In the genomic region with DNA sequence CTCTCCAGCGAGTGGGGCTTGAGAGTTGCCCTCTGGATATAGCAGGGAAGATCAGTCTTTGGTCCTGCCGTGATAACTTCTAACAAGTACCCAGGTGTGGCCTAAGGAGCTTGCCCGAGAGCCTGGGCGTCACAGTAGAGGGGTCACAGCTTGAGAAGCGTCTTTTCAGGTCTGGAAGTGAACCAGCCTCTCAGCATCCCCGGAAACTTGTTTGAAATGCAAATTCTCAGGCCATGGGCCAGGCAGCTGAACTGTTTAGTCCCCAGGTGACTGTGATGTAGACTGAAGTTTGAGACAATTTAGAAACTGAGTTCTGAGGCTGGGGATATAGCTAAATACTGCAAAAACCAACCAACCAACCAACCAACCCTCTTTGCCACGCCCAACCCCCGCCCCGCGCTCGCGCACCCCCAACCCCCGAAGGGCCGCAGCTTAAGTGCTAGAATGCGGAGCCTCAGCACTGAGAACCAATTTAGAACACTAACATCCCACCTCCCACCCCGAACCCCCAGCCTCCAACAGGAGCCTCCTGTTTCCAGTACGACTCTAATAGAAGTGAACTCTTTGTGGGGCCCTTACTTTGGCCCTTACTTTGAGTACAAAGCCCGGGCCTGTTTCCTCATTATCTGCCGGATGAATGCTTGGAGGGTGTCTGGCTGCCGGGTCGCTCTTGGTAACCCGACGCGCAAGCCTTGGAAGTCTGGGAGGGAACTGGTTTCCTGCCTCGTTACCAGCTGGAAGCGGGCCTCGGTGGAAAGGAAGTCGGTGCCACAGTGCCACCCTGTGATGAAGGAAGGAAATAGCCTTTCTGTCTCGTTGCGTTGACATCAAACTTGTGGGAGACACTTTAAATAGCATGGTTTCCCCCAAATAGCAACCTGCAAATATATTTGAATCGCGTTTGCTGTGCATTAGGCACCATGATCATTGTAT, we compare ENCODE assay signal across 8 mouse cellular contexts.
A peak's percentile ranks its signal among the peaks of the same experiment; 100 is the strongest.
DNase-seq lines count a peak whose midpoint lies in the region; ATAC-seq and TF ChIP-seq lines count a peak whose summit lies in the region.

No protein-coding gene starts in this region.

- peaks cover 73% of the 10 kb centered on the region for H3K4me1 ChIP-seq in E14TG2a.4 (replicated peaks; ENCODE audit: low read depth, low read length)
- peaks cover 7% of the 10 kb centered on the region; the same call in 1 of the 2 replicates for H3K4me1 ChIP-seq in forebrain, embryonic 12.5 days
- H3K4me1 ChIP-seq in heart, embryonic 16.5 days (ENCODE audit: control insufficient read depth, insufficient read depth, low read length), result peaks cover 8% of the 10 kb centered on the region
- H3K4me1 ChIP-seq in liver, embryonic 13.5 days (replicated peaks), result 0 out of 2 replicates have a peak, but pooled peaks cover 3% of the 10 kb centered on the region
- peaks cover 4% of the 10 kb centered on the region; the same call in 1 of the 2 replicates for H3K4me1 ChIP-seq in neural tube, embryonic 11.5 days (ENCODE audit: control insufficient read depth, insufficient read depth, low read length)
- H3K4me1 ChIP-seq in testis, adult 2 months (ENCODE audit: control insufficient read depth, insufficient read depth, low read length), result peaks cover 12% of the 10 kb centered on the region

- DNase-seq in c-Kit-negative CD71-positive TER-119-positive erythroid progenitor cells, embryonic 14.5 days (ENCODE audit: low read depth, low spot score), result peak; percentile 13
- DNase-seq in kidney, postnatal 25 days, result peak; percentile 80 to 83
- DNase-seq in liver, embryonic 13.5 days, result peak; percentile 44
- DNase-seq in neural tube, embryonic 11.5 days (ENCODE audit: low spot score), result peak; percentile 87

- H3K4me2 ChIP-seq in forebrain, embryonic 12.5 days, result peak overlapping the region; percentile 56
- H3K4me2 ChIP-seq in heart, embryonic 16.5 days (ENCODE audit: low read depth, low read length), result peak overlapping the region; percentile 71
- H3K4me2 ChIP-seq in liver, embryonic 13.5 days, result peak overlapping the region; percentile 65
- H3K4me2 ChIP-seq in neural tube, embryonic 11.5 days (ENCODE audit: low read depth), result peak overlapping the region; percentile 51

- peak; percentile 91 for ATAC-seq in forebrain, embryonic 12.5 days (ENCODE audit: low FRiP score)
- ATAC-seq in heart, embryonic 16.5 days (replicated peaks; ENCODE audit: extremely low read depth, insufficient read depth, low FRiP score), result peak; percentile 76
- ATAC-seq in liver, embryonic 13.5 days (ENCODE audit: low read depth), result peak; percentile 50; the same call in 1 of the 2 replicates
- ATAC-seq in neural tube, embryonic 11.5 days (ENCODE audit: insufficient read depth, low FRiP score, low TSS enrichment), result peak; percentile 90

- H3K9ac ChIP-seq in forebrain, embryonic 12.5 days, result 0 out of 2 replicates have a peak overlapping the region, but pooled peaks have one; percentile 3
- peak overlapping the region; percentile 64 for H3K9ac ChIP-seq in heart, embryonic 16.5 days (ENCODE audit: low read length)
- no peak overlapping the region for H3K9ac ChIP-seq in liver, embryonic 13.5 days
- H3K9ac ChIP-seq in neural tube, embryonic 11.5 days (ENCODE audit: low read length), result peak overlapping the region; percentile 43

- no peaks in the 10 kb centered on the region for H3K27me3 ChIP-seq in E14TG2a.4 (ENCODE audit: insufficient read depth, low read length)
- H3K27me3 ChIP-seq in forebrain, embryonic 12.5 days, result 0 out of 2 replicates have a peak, but pooled peaks cover 7% of the 10 kb centered on the region
- H3K27me3 ChIP-seq in heart, embryonic 16.5 days (ENCODE audit: control insufficient read depth, insufficient read depth, low read length), result no peaks in the 10 kb centered on the region
- no peaks in the 10 kb centered on the region for H3K27me3 ChIP-seq in liver, embryonic 13.5 days
- H3K27me3 ChIP-seq in neural tube, embryonic 11.5 days (ENCODE audit: control insufficient read depth, insufficient read depth, low read length), result no peaks in the 10 kb centered on the region
- no peaks in the 10 kb centered on the region for H3K27me3 ChIP-seq in testis, adult 2 months (ENCODE audit: control insufficient read depth, insufficient read depth, low read length)

- no peaks in the 10 kb centered on the region for H3K36me3 ChIP-seq in E14TG2a.4 (ENCODE audit: insufficient read depth, low read length)
- no peaks in the 10 kb centered on the region for H3K36me3 ChIP-seq in forebrain, embryonic 12.5 days (replicated peaks)
- no peaks in the 10 kb centered on the region for H3K36me3 ChIP-seq in heart, embryonic 16.5 days (ENCODE audit: control insufficient read depth, insufficient read depth)
- H3K36me3 ChIP-seq in liver, embryonic 13.5 days, result no peaks in the 10 kb centered on the region
- no peaks in the 10 kb centered on the region for H3K36me3 ChIP-seq in neural tube, embryonic 11.5 days (ENCODE audit: control insufficient read depth, insufficient read depth, low read length)
- no peaks in the 10 kb centered on the region for H3K36me3 ChIP-seq in testis, adult 2 months (ENCODE audit: control insufficient read depth, insufficient read depth, low read length)

- peak overlapping the region; percentile 64 for H3K4me3 ChIP-seq in E14TG2a.4 (replicated peaks; ENCODE audit: low read length)
- peak overlapping the region; percentile 30 for H3K4me3 ChIP-seq in forebrain, embryonic 12.5 days (replicated peaks)
- peak overlapping the region; percentile 48 for H3K4me3 ChIP-seq in heart, embryonic 16.5 days (ENCODE audit: low read length)
- H3K4me3 ChIP-seq in liver, embryonic 13.5 days (replicated peaks), result peak overlapping the region; percentile 49
- peak overlapping the region; percentile 24 for H3K4me3 ChIP-seq in neural tube, embryonic 11.5 days (ENCODE audit: low read depth, low read length)
- peak overlapping the region; percentile 60 for H3K4me3 ChIP-seq in testis, adult 2 months (ENCODE audit: control insufficient read depth, low read depth, low read length)

- TF ChIP-seq CTCF in E14TG2a.4 (conservative IDR thresholded peaks at IDR 0.05; ENCODE audit: low read length), result peak; percentile 75
- TF ChIP-seq CTCF in testis, adult 2 months (IDR thresholded peaks at IDR 0.05; ENCODE audit: control insufficient read depth, insufficient read depth, insufficient replicate concordance, low read depth, low read length), result peak; percentile 76; the same call in 1 of the 2 replicates

- no peak for TF ChIP-seq POLR2A in testis, adult 2 months (IDR thresholded peaks at IDR 0.05; ENCODE audit: control insufficient read depth, low read depth, low read length)

- peak overlapping the region; percentile 1; the same call in 1 of the 2 replicates for H3K27ac ChIP-seq in forebrain, embryonic 12.5 days
- H3K27ac ChIP-seq in heart, embryonic 16.5 days (ENCODE audit: low read length), result no peak overlapping the region
- H3K27ac ChIP-seq in liver, embryonic 13.5 days, result no peak overlapping the region
- 0 out of 2 replicates have a peak overlapping the region, but pooled peaks have one; percentile 27 for H3K27ac ChIP-seq in neural tube, embryonic 11.5 days (ENCODE audit: low read depth, low read length)
- no peak overlapping the region for H3K27ac ChIP-seq in testis, adult 2 months (ENCODE audit: control insufficient read depth, insufficient read depth, low read depth, low read length)

- peaks cover 6% of the 10 kb centered on the region; the same call in 1 of the 2 replicates for H3K9me3 ChIP-seq in E14TG2a.4 (ENCODE audit: low read length)
- no peaks in the 10 kb centered on the region for H3K9me3 ChIP-seq in forebrain, embryonic 12.5 days
- H3K9me3 ChIP-seq in heart, embryonic 16.5 days (replicated peaks; ENCODE audit: control insufficient read depth, low read length), result no peaks in the 10 kb centered on the region
- H3K9me3 ChIP-seq in liver, embryonic 13.5 days (replicated peaks), result no peaks in the 10 kb centered on the region
- H3K9me3 ChIP-seq in neural tube, embryonic 11.5 days (ENCODE audit: control insufficient read depth, low read length), result no peaks in the 10 kb centered on the region

- 3% methylated on average over 32 of the region's 32 CpGs for WGBS in forebrain, embryonic 12.5 days
- 12% methylated on average over 32 of the region's 32 CpGs for WGBS in heart, embryonic 16.5 days
- WGBS in liver, embryonic 13.5 days (ENCODE audit: insufficient replicate concordance), result 15% methylated on average over 32 of the region's 32 CpGs
- WGBS in neural tube, embryonic 11.5 days, result 4% methylated on average over 32 of the region's 32 CpGs

Comparison
In these comparisons a context has a peak if more than half of its experiments do, and no peak if none do; other contexts are left out.
1. DNase-seq: peak in every context shown above with its lines; median percentile 87 in neural tube, embryonic 11.5 days; 82 in kidney, postnatal 25 days; 44 in liver, embryonic 13.5 days; 13 in c-Kit-negative CD71-positive TER-119-positive erythroid progenitor cells, embryonic 14.5 days.
2. H3K27ac ChIP-seq: peak in forebrain, embryonic 12.5 days (single experiment) and neural tube, embryonic 11.5 days (single experiment); none in heart, embryonic 16.5 days (single experiment), liver, embryonic 13.5 days (single experiment) and testis, adult 2 months (single experiment).
3. Peak in every context shown above with its lines, with median percentiles within 50 percentile points of each other: H3K4me3 ChIP-seq, ATAC-seq and H3K4me2 ChIP-seq.